Mouse (Mus musculus) forebrain, embryonic 10.5 days (tissue): ENCODE data around the gene Slc22a3. TPM values are rescaled to one million over a fixed set of nuclear protein-coding genes. Genes with fewer than 3 reads are reported as not detected.

Experiments used
- DNase-seq: peaks from one replicate; pipeline ENCODE4 v3.0.0-alpha.2; 2017; ENCODE audit warnings: low spot score; ENCODE audit errors: extremely low spot score
- H3K27ac ChIP-seq: fragments of 300-500 bp; sonication (generic); 2 replicates; pipeline ENCODE4 v1.5.1; 2016; ENCODE audit warnings: mild to moderate bottlenecking
- H3K27me3 ChIP-seq: fragments of 300-500 bp; sonication (generic); 2 replicates; pipeline ENCODE4 v1.6.1; 2016; ENCODE audit warnings: mild to moderate bottlenecking; ENCODE audit not compliant: poor library complexity, severe bottlenecking
- H3K36me3 ChIP-seq: fragments of 300-500 bp; sonication (generic); replicated peaks from 2 replicates; pipeline ENCODE4 v1.6.1; 2016; ENCODE audit warnings: mild to moderate bottlenecking, moderate library complexity
- H3K4me1 ChIP-seq: fragments of 300-500 bp; sonication (generic); 2 replicates; pipeline ENCODE4 v1.6.1; 2016
- H3K4me3 ChIP-seq: fragments of 300-500 bp; sonication (generic); 2 replicates; pipeline ENCODE4 v1.5.1; 2016; ENCODE audit warnings: mild to moderate bottlenecking, moderate library complexity
- H3K9me3 ChIP-seq: fragments of 300-500 bp; sonication (generic); 2 replicates; pipeline ENCODE4 v1.6.1; 2016; ENCODE audit warnings: mild to moderate bottlenecking, moderate library complexity
- WGBS: fragments of 180-500 bp; shearing (Covaris S2); methylation state at CpG from one replicate; pipeline ENCODE4 v1.1.7; 2016; 5-methylcytosine and 5-hydroxymethylcytosine counted together
- polyA plus RNA-seq: library from polyadenylated mRNA; unstranded; fragments of >200 nt; fragmentation: Nextera tagmentation; extraction: Ambion mirVana; gene quantifications from 2 replicates; pipeline ENCODE4 v1.2.1, GENCODE M21; 2016

Gene Slc22a3
- polyA plus RNA-seq, 1 experiment from 2014 or later: 0.04 TPM

GRCm38 (mm10) chr17:12455143-12455790 is 52.2 kb downstream of the Slc22a3 start:
- H3K27me3 ChIP-seq: no peaks in the 10 kb centered on the region
- no peak overlapping the region for H3K27ac ChIP-seq
- no peak overlapping the region for H3K4me3 ChIP-seq
- no peak for DNase-seq
- whole genome bisulfite sequencing: 86% methylated on average over 5 of the region's 5 CpGs
- no peaks in the 10 kb centered on the region for H3K4me1 ChIP-seq
- no peaks in the 10 kb centered on the region for H3K36me3 ChIP-seq
- H3K9me3 ChIP-seq: no peaks in the 10 kb centered on the region

DNA sequence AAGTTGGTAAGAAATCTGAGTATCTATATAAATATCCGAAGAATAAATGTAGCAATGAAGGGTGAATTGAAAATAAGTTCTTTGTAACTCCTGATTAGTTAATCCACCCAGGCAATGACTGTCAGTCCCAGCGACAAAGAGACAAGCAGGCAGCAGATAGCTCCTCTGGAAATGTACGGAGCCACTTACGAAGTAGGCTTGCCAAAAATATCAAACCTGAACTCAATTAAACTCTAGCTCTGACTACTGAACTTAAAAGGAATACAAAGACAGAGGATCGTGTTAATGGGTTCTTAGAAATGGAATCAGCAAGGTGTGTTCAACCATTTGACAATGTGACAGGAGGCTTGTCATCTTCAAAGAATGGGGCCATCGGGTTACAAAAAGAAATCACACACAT is 53.8 kb downstream of the Slc22a3 start:
- Histone ChIP-seq H3K9me3 (no peaks in the 10 kb centered on the region), H3K27ac (no peak overlapping the region), H3K36me3 (no peaks in the 10 kb centered on the region), H3K27me3 (no peaks in the 10 kb centered on the region), H3K4me3 (no peak overlapping the region), H3K4me1 (no peaks in the 10 kb centered on the region)
- 86% methylated on average over 6 of the region's 6 CpGs for WGBS
- no peak for DNase-seq

GRCm38 (mm10) chr17:12452862-12453531 is 54.5 kb downstream of the Slc22a3 start:
- no peaks in the 10 kb centered on the region for H3K36me3 ChIP-seq
- H3K27ac ChIP-seq: no peak overlapping the region
- H3K4me1 ChIP-seq: no peaks in the 10 kb centered on the region
- 85% methylated on average over 11 of the region's 11 CpGs for WGBS
- H3K4me3 ChIP-seq: no peak overlapping the region
- H3K27me3 ChIP-seq: no peaks in the 10 kb centered on the region
- no peaks in the 10 kb centered on the region for H3K9me3 ChIP-seq
- no peak for DNase-seq

DNA sequence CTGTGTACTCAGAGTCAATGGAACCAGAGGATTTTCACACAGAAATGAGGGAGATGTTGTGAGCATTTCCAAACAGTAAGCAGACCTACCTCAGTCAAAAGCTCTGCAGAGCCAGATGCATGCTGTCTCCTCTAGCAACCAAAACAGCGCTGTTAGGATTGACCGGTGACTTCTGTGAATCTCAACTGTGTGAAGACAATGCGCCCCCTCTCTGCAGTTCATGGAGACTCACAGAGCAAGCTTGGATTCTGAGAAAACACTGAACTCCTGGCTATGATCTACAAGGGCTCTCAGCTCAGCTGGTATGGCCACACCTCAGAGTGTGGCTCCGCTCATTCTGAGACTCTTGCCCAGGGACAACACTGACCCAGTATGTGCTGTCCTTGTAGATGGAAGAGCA is 56.3 kb downstream of the Slc22a3 start:
- no peak for DNase-seq
- no peaks in the 10 kb centered on the region for H3K9me3 ChIP-seq
- WGBS: 64% methylated on average over 4 of the region's 4 CpGs

DNA sequence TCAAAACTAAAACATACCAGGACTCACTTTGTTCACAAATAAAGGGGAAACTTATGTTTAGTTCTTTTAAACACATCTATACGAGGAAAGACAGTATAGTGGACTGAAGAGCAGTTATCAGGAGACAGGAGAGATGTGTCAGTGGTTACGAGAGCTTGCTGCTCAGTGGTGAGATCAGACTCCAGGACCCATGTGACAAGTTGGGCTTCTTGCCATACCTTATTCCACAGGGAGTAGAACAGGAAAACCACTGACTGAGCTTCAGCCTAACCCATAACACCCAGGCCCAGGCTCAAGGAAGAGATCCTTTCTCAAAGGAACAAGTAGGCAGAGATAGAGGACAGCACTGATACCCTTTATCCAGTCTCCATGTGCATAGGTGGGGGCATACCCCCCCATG is 62.9 kb downstream of the Slc22a3 start:
- Histone ChIP-seq H3K9me3 (peaks cover 5% of the 10 kb centered on the region; the same call in 1 of the 2 replicates), H3K4me3 (no peak overlapping the region), H3K27me3 (no peaks in the 10 kb centered on the region), H3K27ac (no peak overlapping the region), H3K36me3 (no peaks in the 10 kb centered on the region), H3K4me1 (no peaks in the 10 kb centered on the region)
- 84% methylated on average over 2 of the region's 2 CpGs for WGBS
- no peak for DNase-seq

More for the DNA sequence above, 56.3 kb downstream of the Slc22a3 start:
- no peak overlapping the region for H3K27ac ChIP-seq
- H3K27me3 ChIP-seq: no peaks in the 10 kb centered on the region
- no peaks in the 10 kb centered on the region for H3K4me1 ChIP-seq
- H3K36me3 ChIP-seq: no peaks in the 10 kb centered on the region
- H3K4me3 ChIP-seq: no peak overlapping the region

- no peaks in the 10 kb centered on the region for H3K36me3 ChIP-seq
- H3K27me3 ChIP-seq: no peaks in the 10 kb centered on the region
- no peaks in the 10 kb centered on the region for H3K4me1 ChIP-seq
- no peak overlapping the region for H3K27ac ChIP-seq
- H3K4me3 ChIP-seq: no peak overlapping the region
- whole genome bisulfite sequencing: 94% methylated on average over 10 of the region's 10 CpGs
- no peak for DNase-seq
- peaks cover 5% of the 10 kb centered on the region; the same call in 1 of the 2 replicates for H3K9me3 ChIP-seq
These were observed 69.7 kb downstream of the Slc22a3 start for GRCm38 (mm10) chr17:12437771-12438170.

DNA sequence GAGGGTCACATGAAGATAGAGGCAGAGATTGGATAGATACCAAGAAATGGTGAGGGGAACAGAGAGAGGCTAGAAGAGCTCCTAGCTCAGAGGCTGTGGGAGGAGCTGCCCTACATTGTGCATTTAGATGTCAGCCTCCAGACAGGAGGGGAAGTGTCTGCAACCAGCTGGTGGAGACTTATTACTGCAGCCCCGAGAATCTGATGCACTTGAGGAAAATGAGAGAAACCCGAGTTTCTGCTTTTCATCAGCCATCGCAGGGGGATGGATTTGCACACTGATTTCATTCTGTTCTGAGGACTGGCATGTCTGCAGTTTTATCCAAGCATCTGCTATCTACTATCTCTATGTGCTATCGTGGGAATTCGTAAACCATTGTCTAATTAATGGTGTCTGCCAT is 75.8 kb downstream of the Slc22a3 start:
- no peaks in the 10 kb centered on the region for H3K36me3 ChIP-seq
- H3K4me1 ChIP-seq: peaks cover 19% of the 10 kb centered on the region
- H3K4me3 ChIP-seq: no peak overlapping the region
- no peaks in the 10 kb centered on the region for H3K27me3 ChIP-seq
- DNase-seq: no peak
- H3K27ac ChIP-seq: no peak overlapping the region
- H3K9me3 ChIP-seq: no peaks in the 10 kb centered on the region
- WGBS: 78% methylated on average over 5 of the region's 5 CpGs

DNA sequence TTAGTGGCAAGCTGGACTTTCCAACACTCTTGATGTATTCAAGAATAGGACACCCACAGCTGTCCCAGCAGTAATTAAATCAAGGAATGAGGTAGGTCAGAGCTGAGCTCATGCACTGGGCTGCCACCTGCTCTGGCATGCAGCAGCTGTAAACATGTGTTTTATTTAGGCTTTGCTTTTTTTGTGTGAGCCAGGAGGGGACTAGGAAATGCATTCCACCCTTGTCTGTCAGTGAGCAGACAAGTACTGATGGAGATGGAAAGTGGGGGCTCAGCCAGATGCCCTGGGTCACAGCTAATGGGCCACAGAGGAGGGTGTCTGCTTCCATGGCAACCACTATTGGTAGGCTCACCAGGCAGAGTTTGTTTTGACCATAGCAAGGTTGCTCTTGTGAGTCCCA is 79.1 kb downstream of the Slc22a3 start:
- Histone ChIP-seq H3K27ac (no peak overlapping the region), H3K36me3 (no peaks in the 10 kb centered on the region), H3K4me3 (no peak overlapping the region), H3K4me1 (peaks cover 19% of the 10 kb centered on the region), H3K27me3 (no peaks in the 10 kb centered on the region), H3K9me3 (no peaks in the 10 kb centered on the region)
- peak; percentile 41 for DNase-seq

GRCm38 (mm10) chr17:12427156-12427555 is 80.3 kb downstream of the Slc22a3 start:
- no peaks in the 10 kb centered on the region for H3K36me3 ChIP-seq
- DNase-seq: no peak
- WGBS: 71% methylated on average over 3 of the region's 3 CpGs
- H3K4me1 ChIP-seq: peaks cover 19% of the 10 kb centered on the region
- H3K4me3 ChIP-seq: no peak overlapping the region
- no peaks in the 10 kb centered on the region for H3K27me3 ChIP-seq
- H3K9me3 ChIP-seq: no peaks in the 10 kb centered on the region
- H3K27ac ChIP-seq: no peak overlapping the region

GRCm38 (mm10) chr17:12422143-12422542 is 85.4 kb downstream of the Slc22a3 start:
- Histone ChIP-seq H3K4me3 (no peak overlapping the region), H3K4me1 (0 out of 2 replicates have a peak, but pooled peaks cover 3% of the 10 kb centered on the region), H3K9me3 (no peaks in the 10 kb centered on the region; the same call in 1 of the 2 replicates), H3K27me3 (no peaks in the 10 kb centered on the region), H3K27ac (no peak overlapping the region), H3K36me3 (no peaks in the 10 kb centered on the region)
- WGBS: 79% methylated on average over 1 of the region's 1 CpGs
- no peak for DNase-seq

GRCm38 (mm10) chr17:12420886-12421574 is 86.5 kb downstream of the Slc22a3 start:
- WGBS: 67% methylated on average over 16 of the region's 16 CpGs

DNA sequence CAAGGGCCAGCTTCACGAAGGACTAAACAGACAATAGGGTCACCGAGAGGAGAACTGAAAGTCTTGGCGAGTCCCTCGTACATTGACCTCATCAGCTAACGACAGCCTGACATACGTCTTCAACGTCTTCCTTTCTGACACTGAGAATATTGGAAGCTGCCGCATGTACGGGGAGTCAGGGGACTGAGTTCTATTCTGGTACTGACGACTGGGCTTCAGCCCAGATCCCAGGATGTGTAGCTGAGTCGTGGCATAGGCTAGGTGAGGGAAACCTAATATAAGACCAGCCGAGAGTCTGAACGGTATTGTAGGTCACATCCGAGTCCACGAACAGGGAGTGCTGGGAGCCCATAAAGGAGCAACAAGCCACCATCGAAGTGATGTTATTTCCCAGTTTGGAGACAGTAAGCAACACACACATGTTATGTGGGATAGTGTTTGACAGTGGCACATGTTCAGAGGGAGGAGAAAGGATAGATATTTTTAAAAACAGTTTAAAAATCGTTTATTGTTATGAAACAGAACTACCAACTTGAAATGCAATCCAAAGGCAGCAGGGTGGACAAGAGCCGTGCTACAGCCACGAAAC is 87.9 kb downstream of the Slc22a3 start:
- WGBS: 86% methylated on average over 19 of the region's 19 CpGs
- H3K27me3 ChIP-seq: no peaks in the 10 kb centered on the region

More at GRCm38 (mm10) chr17:12420886-12421574, 86.5 kb downstream of the Slc22a3 start:
- Histone ChIP-seq H3K4me1 (0 out of 2 replicates have a peak, but pooled peaks cover 3% of the 10 kb centered on the region), H3K9me3 (no peaks in the 10 kb centered on the region; the same call in 1 of the 2 replicates), H3K27me3 (no peaks in the 10 kb centered on the region), H3K4me3 (no peak overlapping the region), H3K36me3 (no peaks in the 10 kb centered on the region), H3K27ac (no peak overlapping the region)
- no peak for DNase-seq

More for the DNA sequence above, 87.9 kb downstream of the Slc22a3 start:
- Histone ChIP-seq H3K36me3 (no peaks in the 10 kb centered on the region), H3K4me1 (peaks cover 14% of the 10 kb centered on the region), H3K9me3 (no peaks in the 10 kb centered on the region; the same call in 1 of the 2 replicates), H3K27ac (no peak overlapping the region), H3K4me3 (no peak overlapping the region)
- DNase-seq: no peak
